Mouse (Mus musculus): ENCODE results near the gene Pdlim7. TPM values are rescaled to one million over a fixed set of nuclear protein-coding genes. Genes with fewer than 3 reads are reported as not detected.
A peak's percentile ranks its signal among the peaks of the same experiment; 100 is the strongest.

Pdlim7 gene
- polyA plus RNA-seq, 1 experiment from 2014 or later: 229 TPM

- no peak overlapping the region for H3K4me2 ChIP-seq (ENCODE audit: low read depth, low read length)
- 88% methylated on average over 10 of the region's 10 CpGs for WGBS
- ATAC-seq (replicated peaks; ENCODE audit: extremely low read depth, insufficient read depth, low FRiP score): no peak
- no peak overlapping the region for H3K4me3 ChIP-seq (ENCODE audit: low read length)
- no peaks in the 10 kb centered on the region for H3K27me3 ChIP-seq (ENCODE audit: control insufficient read depth, insufficient read depth, low read length)
- no peak overlapping the region for H3K27ac ChIP-seq (ENCODE audit: low read length)
- H3K9me3 ChIP-seq (replicated peaks; ENCODE audit: control insufficient read depth, low read length): no peaks in the 10 kb centered on the region
- peaks cover 39% of the 10 kb centered on the region for H3K4me1 ChIP-seq (ENCODE audit: control insufficient read depth, insufficient read depth, low read length)
- peaks cover 42% of the 10 kb centered on the region for H3K36me3 ChIP-seq (ENCODE audit: control insufficient read depth, insufficient read depth)
- H3K9ac ChIP-seq (ENCODE audit: low read length): no peak overlapping the region; the same call in 1 of the 2 replicates
Measured at GRCm38 (mm10) chr13:55451296-55451695, 62.2 kb downstream of the Pdlim7 start.

- no peak overlapping the region; the same call in 1 of the 2 replicates for H3K9ac ChIP-seq (ENCODE audit: low read length)
- ATAC-seq (replicated peaks; ENCODE audit: extremely low read depth, insufficient read depth, low FRiP score): peak; percentile 85
- H3K36me3 ChIP-seq (ENCODE audit: control insufficient read depth, insufficient read depth): peaks cover 42% of the 10 kb centered on the region
- peaks cover 44% of the 10 kb centered on the region for H3K4me1 ChIP-seq (ENCODE audit: control insufficient read depth, insufficient read depth, low read length)
- H3K27me3 ChIP-seq (ENCODE audit: control insufficient read depth, insufficient read depth, low read length): no peaks in the 10 kb centered on the region
- peak overlapping the region; percentile 76 for H3K27ac ChIP-seq (ENCODE audit: low read length)
- H3K9me3 ChIP-seq (replicated peaks; ENCODE audit: control insufficient read depth, low read length): no peaks in the 10 kb centered on the region
- WGBS: 50% methylated on average over 11 of the region's 11 CpGs
- H3K4me3 ChIP-seq (ENCODE audit: low read length): no peak overlapping the region
- no peak overlapping the region for H3K4me2 ChIP-seq (ENCODE audit: low read depth, low read length)
Measured at GRCm38 (mm10) chr13:55450511-55450980, 62.9 kb downstream of the Pdlim7 start.

- 84% methylated on average over 17 of the region's 17 CpGs for WGBS
- H3K9ac ChIP-seq (ENCODE audit: low read length): no peak overlapping the region
- H3K27me3 ChIP-seq (ENCODE audit: control insufficient read depth, insufficient read depth, low read length): no peaks in the 10 kb centered on the region
- peaks cover 44% of the 10 kb centered on the region for H3K4me1 ChIP-seq (ENCODE audit: control insufficient read depth, insufficient read depth, low read length)
- H3K4me3 ChIP-seq (ENCODE audit: low read length): no peak overlapping the region
- peak overlapping the region; percentile 21 for H3K4me2 ChIP-seq (ENCODE audit: low read depth, low read length)
- no peak for ATAC-seq (replicated peaks; ENCODE audit: extremely low read depth, insufficient read depth, low FRiP score)
- peak overlapping the region; percentile 76 for H3K27ac ChIP-seq (ENCODE audit: low read length)
- peaks cover 39% of the 10 kb centered on the region for H3K36me3 ChIP-seq (ENCODE audit: control insufficient read depth, insufficient read depth)
- H3K9me3 ChIP-seq (replicated peaks; ENCODE audit: control insufficient read depth, low read length): no peaks in the 10 kb centered on the region
Measured at GRCm38 (mm10) chr13:55449679-55450441, 63.6 kb downstream of the Pdlim7 start.

- peaks cover 33% of the 10 kb centered on the region for H3K36me3 ChIP-seq (ENCODE audit: control insufficient read depth, insufficient read depth)
- 88% methylated on average over 9 of the region's 9 CpGs for WGBS
Measured at GRCm38 (mm10) chr13:55449205-55449604, 64.3 kb downstream of the Pdlim7 start.

GRCm38 (mm10) chr13:55448131-55448530 lies 65.3 kb downstream of the Pdlim7 start:
- 89% methylated on average over 5 of the region's 5 CpGs for WGBS
- Histone ChIP-seq H3K4me1 (ENCODE audit: control insufficient read depth, insufficient read depth, low read length) (peaks cover 53% of the 10 kb centered on the region), H3K36me3 (ENCODE audit: control insufficient read depth, insufficient read depth) (peaks cover 23% of the 10 kb centered on the region), H3K4me3 (ENCODE audit: low read length) (no peak overlapping the region), H3K9ac (ENCODE audit: low read length) (no peak overlapping the region), H3K9me3 (replicated peaks; ENCODE audit: control insufficient read depth, low read length) (no peaks in the 10 kb centered on the region), H3K27ac (ENCODE audit: low read length) (no peak overlapping the region; the same call in 1 of the 2 replicates), H3K4me2 (ENCODE audit: low read depth, low read length) (no peak overlapping the region), H3K27me3 (ENCODE audit: control insufficient read depth, insufficient read depth, low read length) (no peaks in the 10 kb centered on the region)
- ATAC-seq (replicated peaks; ENCODE audit: extremely low read depth, insufficient read depth, low FRiP score): no peak

More at GRCm38 (mm10) chr13:55449205-55449604, 64.3 kb downstream of the Pdlim7 start:
- Histone ChIP-seq H3K4me2 (ENCODE audit: low read depth, low read length) (no peak overlapping the region), H3K27me3 (ENCODE audit: control insufficient read depth, insufficient read depth, low read length) (no peaks in the 10 kb centered on the region), H3K4me3 (ENCODE audit: low read length) (no peak overlapping the region), H3K9me3 (replicated peaks; ENCODE audit: control insufficient read depth, low read length) (no peaks in the 10 kb centered on the region), H3K4me1 (ENCODE audit: control insufficient read depth, insufficient read depth, low read length) (peaks cover 46% of the 10 kb centered on the region), H3K9ac (ENCODE audit: low read length) (no peak overlapping the region), H3K27ac (ENCODE audit: low read length) (no peak overlapping the region)
- ATAC-seq (replicated peaks; ENCODE audit: extremely low read depth, insufficient read depth, low FRiP score): no peak

- Histone ChIP-seq H3K27me3 (ENCODE audit: control insufficient read depth, insufficient read depth, low read length) (no peaks in the 10 kb centered on the region), H3K36me3 (ENCODE audit: control insufficient read depth, insufficient read depth) (peaks cover 18% of the 10 kb centered on the region), H3K27ac (ENCODE audit: low read length) (no peak overlapping the region; the same call in 1 of the 2 replicates), H3K4me3 (ENCODE audit: low read length) (no peak overlapping the region), H3K9me3 (replicated peaks; ENCODE audit: control insufficient read depth, low read length) (no peaks in the 10 kb centered on the region), H3K4me1 (ENCODE audit: control insufficient read depth, insufficient read depth, low read length) (peaks cover 53% of the 10 kb centered on the region), H3K4me2 (ENCODE audit: low read depth, low read length) (no peak overlapping the region), H3K9ac (ENCODE audit: low read length) (no peak overlapping the region)
- 37% methylated on average over 3 of the region's 3 CpGs for WGBS
- ATAC-seq (replicated peaks; ENCODE audit: extremely low read depth, insufficient read depth, low FRiP score): no peak
Measured at GRCm38 (mm10) chr13:55447543-55447943, 65.9 kb downstream of the Pdlim7 start.

GRCm38 (mm10) chr13:55446483-55447105 lies 66.9 kb downstream of the Pdlim7 start:
- Histone ChIP-seq H3K9ac (ENCODE audit: low read length) (peak overlapping the region; percentile 97; the same call in 1 of the 2 replicates), H3K27me3 (ENCODE audit: control insufficient read depth, insufficient read depth, low read length) (no peaks in the 10 kb centered on the region), H3K4me1 (ENCODE audit: control insufficient read depth, insufficient read depth, low read length) (peaks cover 50% of the 10 kb centered on the region), H3K36me3 (ENCODE audit: control insufficient read depth, insufficient read depth) (peaks cover 9% of the 10 kb centered on the region), H3K9me3 (replicated peaks; ENCODE audit: control insufficient read depth, low read length) (no peaks in the 10 kb centered on the region), H3K4me2 (ENCODE audit: low read depth, low read length) (peak overlapping the region; percentile 94), H3K4me3 (ENCODE audit: low read length) (peak overlapping the region; percentile 89), H3K27ac (ENCODE audit: low read length) (no peak overlapping the region)
- ATAC-seq (replicated peaks; ENCODE audit: extremely low read depth, insufficient read depth, low FRiP score): no peak
- WGBS: 73% methylated on average over 6 of the region's 6 CpGs

Data from heart, embryonic 16.5 days (tissue).